Mouse (Mus musculus): Measurements from ENCODE around the gene Rps19.
"Not testable (repeated sequence)": the region's sequence is repeated elsewhere in the genome, so short reads cannot be mapped to it uniquely, and the experiment has no call there.

Rps19 gene

GRCm38 (mm10) chr7:24877588-24877987 is 6.6 kb upstream of the Rps19 start:
- no peak for DNase-seq

- DNase-seq = no peak
Observed at GRCm38 (mm10) chr7:24879620-24880019, 4.6 kb upstream of the Rps19 start.

- DNase-seq = no peak
Observed at GRCm38 (mm10) chr7:24882416-24883199, 1.6 kb upstream of the Rps19 start.

- DNase-seq = peak; percentile 32
Observed at GRCm38 (mm10) chr7:24884693-24885291, 621 bp downstream of the Rps19 start.

- no peak for DNase-seq
Observed at GRCm38 (mm10) chr7:24885468-24886307, 1.5 kb downstream of the Rps19 start.

GRCm38 (mm10) chr7:24886308-24886633 is 2.1 kb downstream of the Rps19 start:
- no peak for DNase-seq

- no peak for DNase-seq
Observed at GRCm38 (mm10) chr7:24887096-24887495, 2.9 kb downstream of the Rps19 start.

- DNase-seq = no peak
Observed at GRCm38 (mm10) chr7:24889431-24890220, 5.5 kb downstream of the Rps19 start.

- peak; percentile 91 for DNase-seq
Observed at GRCm38 (mm10) chr7:24890281-24891216, 6.4 kb downstream of the Rps19 start.

GRCm38 (mm10) chr7:24891241-24892124 is 7.3 kb downstream of the Rps19 start:
- no peak for DNase-seq

- no peak for DNase-seq
Observed at GRCm38 (mm10) chr7:24892125-24892583, 8.0 kb downstream of the Rps19 start.

- not testable (repeated sequence) for DNase-seq
Observed at GRCm38 (mm10) chr7:24895749-24896148, 11.6 kb downstream of the Rps19 start.

GRCm38 (mm10) chr7:24896269-24896668 is 12.1 kb downstream of the Rps19 start:
- no peak for DNase-seq

- peak; percentile 34 for DNase-seq
Observed at GRCm38 (mm10) chr7:24897224-24897623, 13.1 kb downstream of the Rps19 start, which contains the start of gene Cd79a. TSS of gene Cd79a (plus strand) at chr7:24897381.

GRCm38 (mm10) chr7:24897959-24898358 is 13.8 kb downstream of the Rps19 start:
- DNase-seq = no peak

- DNase-seq = no peak
Observed at GRCm38 (mm10) chr7:24901114-24901513, 16.9 kb downstream of the Rps19 start.

GRCm38 (mm10) chr7:24901842-24902241 is 17.7 kb downstream of the Rps19 start:
- DNase-seq = peak; percentile 42

- no peak for DNase-seq
Observed at GRCm38 (mm10) chr7:24902264-24902629, 18.1 kb downstream of the Rps19 start.

- peak; percentile 80 for DNase-seq
Observed at GRCm38 (mm10) chr7:24902630-24903443, 18.7 kb downstream of the Rps19 start, which contains the start of gene Arhgef1. TSS of gene Arhgef1 (plus strand) at chr7:24902912.

Measured in lung, postnatal 36 days (tissue).